Mouse (Mus musculus): ENCODE data around the gene Cideb.

The Cideb gene

DNA sequence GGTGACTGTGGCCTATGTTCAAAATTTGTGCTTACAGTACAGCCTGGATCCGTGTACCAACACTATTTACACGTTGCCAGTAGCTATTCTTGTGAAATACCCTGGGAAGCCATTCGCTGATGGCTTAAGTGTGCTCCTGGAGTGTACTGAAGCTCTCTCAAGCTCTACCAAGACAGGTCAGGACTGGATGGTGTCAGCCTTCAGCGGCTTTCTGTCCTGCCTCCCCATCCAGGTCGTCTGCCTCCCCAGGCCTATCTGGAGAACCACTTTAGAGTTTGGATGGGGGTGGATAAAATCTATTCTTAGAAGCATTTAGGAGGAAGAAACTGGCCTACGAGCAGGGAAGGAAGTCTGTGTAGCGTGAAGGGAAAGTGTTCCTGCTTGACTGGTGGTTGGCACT, 4.9 kb upstream of the Cideb start:
- no peak for DNase-seq (ENCODE audit: low spot score)

DNA sequence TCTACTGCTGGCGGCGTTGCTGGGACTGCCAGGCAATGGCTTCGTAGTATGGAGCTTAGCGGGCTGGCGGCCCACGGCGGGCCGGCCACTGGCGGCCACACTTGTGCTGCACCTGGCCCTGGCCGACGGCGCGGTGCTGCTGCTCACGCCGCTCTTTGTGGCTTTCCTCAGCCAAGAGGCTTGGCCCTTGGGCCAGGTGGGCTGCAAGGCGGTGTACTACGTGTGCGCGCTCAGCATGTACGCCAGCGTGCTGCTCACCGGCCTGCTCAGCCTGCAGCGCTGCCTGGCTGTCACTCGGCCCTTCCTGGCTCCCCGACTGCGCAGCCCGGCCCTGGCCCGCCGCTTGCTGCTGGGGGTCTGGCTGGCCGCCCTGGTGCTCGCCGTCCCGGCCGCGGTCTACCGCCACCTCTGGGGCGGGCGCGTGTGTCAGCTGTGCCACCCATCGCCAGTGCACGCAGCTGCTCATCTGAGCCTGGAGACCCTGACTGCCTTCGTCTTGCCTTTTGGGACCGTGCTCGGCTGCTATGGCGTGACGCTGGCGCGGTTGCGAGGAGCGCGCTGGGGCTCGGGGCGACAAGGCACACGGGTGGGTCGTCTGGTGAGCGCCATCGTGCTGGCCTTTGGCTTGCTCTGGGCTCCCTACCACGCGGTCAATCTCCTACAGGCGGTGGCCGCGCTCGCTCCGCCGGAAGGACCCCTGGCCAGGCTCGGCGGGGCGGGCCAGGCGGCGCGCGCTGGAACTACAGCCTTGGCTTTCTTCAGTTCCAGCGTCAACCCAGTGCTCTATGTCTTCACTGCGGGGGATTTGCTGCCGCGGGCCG, 4.0 kb upstream of the Cideb start:
- no peak for DNase-seq (ENCODE audit: low spot score)

- no peak for DNase-seq (ENCODE audit: low spot score)
Observed at GRCm38 (mm10) chr14:55761163-55761562, 2.9 kb upstream of the Cideb start, which contains the start of gene Ltb4r2. Gene Ltb4r2 (plus strand): TSS chr14:55761428.

- peak; percentile 57 for DNase-seq (ENCODE audit: low spot score)
Observed at GRCm38 (mm10) chr14:55760156-55760555, 1.9 kb upstream of the Cideb start.

DNA sequence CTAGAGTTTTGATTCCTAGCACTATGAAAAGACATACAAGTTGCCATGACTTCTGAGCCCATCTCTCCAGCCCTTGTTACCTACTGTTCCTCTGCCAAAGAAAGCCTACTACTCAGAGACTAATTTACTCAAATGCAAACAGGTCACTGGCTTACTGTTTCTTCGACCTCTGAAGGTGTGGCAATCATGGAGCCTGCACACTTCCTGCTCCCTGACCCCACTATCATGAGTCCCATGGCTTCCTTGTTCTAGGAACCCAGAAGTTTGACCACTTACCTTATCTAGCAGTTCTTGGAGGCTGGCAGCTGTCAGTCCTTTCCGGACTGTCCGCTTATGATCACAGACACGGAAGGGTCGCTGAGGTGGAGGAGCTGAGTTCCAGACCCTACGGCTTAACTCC, 692 bp downstream of the Cideb start:
- DNase-seq (ENCODE audit: low spot score): no peak

DNA sequence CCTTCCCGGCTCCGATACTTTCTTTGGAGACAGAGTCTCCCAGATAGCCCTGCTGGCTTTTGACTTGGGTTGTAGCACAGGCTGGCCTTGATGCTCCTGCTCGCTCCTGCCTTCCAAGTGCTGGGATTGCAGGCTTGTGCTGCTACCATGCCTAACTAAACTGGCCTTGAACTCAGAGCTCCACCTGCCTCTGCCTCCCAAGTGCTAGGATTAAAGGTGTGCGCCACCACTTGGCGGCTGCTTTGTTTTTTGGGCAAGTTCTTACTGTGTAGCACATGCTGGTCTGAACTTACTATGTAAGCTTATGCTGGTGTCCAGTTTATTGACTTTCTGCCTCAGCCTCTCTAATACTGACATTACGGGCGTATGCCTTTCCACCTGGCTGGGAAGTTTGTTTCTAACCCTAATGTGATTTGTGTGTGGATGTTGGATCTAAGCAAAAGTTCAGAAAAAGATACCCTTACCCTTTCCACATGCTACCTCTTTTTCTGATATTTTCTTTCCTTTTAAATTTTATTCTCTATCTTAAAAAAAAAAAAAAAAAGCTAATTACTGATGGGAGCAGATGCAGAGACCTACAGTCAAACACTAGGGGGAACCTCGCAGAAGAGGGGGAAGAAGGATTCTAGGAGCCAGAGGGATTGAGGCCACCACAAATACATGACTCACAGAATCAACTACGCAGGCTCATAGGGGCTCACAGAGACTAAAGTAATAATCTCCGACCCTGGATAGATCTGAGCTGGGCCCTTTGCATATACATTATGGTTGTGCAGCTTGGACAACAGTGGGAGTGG, 11.0 kb downstream of the Cideb start:
- no peak for DNase-seq (ENCODE audit: low spot score)

GRCm38 (mm10) chr14:55745861-55746237, 12.4 kb downstream of the Cideb start:
- DNase-seq (ENCODE audit: low spot score): no peak

- peak; percentile 47 for DNase-seq (ENCODE audit: low spot score)
Observed at GRCm38 (mm10) chr14:55745180-55745860, 12.9 kb downstream of the Cideb start, which contains the start of the genes Dhrs1 and Nop9. Gene Dhrs1 (minus strand): TSS chr14:55745690. Gene Nop9 (plus strand): TSS chr14:55745693.

- peak; percentile 57 for DNase-seq (ENCODE audit: low spot score)
Observed at GRCm38 (mm10) chr14:55743711-55744110, 14.5 kb downstream of the Cideb start.

DNA sequence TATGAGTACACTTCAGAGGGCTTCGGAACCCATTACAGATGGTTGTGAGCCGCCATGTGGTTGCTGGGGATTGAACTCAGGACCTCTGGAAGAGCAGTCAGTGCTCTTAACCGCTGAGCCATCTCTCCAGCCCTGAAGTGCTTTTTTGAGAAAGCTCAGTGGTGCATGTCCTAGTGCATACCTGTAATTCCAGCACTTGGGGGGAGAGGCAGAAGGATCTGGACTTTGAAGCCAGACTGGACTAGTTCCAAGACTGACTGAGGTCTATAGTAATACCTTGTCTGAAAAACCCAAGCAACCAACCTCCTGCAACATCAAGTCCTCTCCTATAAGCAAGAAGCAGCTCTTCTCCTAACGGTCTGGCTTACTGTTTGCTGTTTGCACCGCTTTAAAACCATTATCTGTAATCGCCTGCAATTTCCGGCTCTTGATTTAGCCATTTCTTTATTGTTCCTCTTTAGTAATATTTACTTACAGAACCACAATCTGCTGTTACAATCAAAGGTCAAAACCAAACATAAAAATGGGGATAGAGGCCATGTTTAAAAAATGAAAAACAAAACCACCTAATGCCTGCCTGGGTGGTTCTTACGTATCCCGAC, 21.1 kb downstream of the Cideb start:
- no peak for DNase-seq (ENCODE audit: low spot score)

- DNase-seq (ENCODE audit: low spot score): no peak
Observed at GRCm38 (mm10) chr14:55735758-55736157, 22.5 kb downstream of the Cideb start.

GRCm38 (mm10) chr14:55735334-55735733, 22.9 kb downstream of the Cideb start:
- DNase-seq (ENCODE audit: low spot score): no peak

DNA sequence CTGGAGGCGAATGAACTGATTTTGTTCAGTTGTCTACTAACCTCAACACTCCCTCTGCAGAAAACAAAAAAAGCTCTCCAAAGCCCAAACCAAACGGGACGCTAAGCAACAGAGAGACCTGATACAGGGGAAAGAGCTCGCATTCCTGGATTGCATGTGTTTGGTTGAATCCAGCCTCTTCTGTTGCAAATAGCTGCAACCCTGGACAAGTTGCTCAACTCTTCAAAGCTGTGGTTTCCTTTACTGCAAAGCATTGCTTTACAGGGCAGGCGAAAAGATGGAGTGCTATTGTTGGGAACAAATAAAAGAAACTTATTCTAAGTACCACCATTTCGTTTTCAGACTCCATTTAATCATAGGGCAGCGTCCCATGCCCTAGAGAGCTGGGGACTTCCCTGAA, 23.4 kb downstream of the Cideb start:
- no peak for DNase-seq (ENCODE audit: low spot score)

- DNase-seq (ENCODE audit: low spot score): no peak
Observed at GRCm38 (mm10) chr14:55733889-55734288, 24.4 kb downstream of the Cideb start.

DNA sequence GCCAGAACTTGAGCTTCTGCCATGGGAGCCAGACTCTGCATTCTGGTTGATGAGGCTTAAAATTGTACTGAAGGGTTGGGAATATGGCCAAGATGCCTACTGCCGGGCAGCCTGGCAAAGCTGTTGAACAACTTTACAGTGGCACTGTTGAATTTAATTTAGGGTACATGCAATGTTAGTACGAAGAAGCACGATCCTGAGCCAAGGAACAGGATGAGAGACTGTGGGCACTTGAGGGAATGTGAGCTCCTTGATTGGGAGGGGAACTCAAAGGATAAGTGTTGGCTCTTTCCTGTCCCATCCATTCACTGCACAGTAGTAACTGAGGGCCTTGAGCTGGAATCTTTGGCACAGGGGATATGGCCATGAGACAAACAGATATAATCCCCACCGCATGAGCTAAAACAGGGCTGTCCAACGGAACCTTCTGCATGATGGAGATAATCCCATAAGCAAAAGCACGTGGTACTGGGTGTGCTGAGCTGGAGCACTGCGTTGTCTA, 27.7 kb downstream of the Cideb start:
- DNase-seq (ENCODE audit: low spot score): no peak

- no peak for DNase-seq (ENCODE audit: low spot score)
Observed at GRCm38 (mm10) chr14:55730116-55730515, 28.1 kb downstream of the Cideb start.

GRCm38 (mm10) chr14:55727889-55728685, 30.2 kb downstream of the Cideb start:
- DNase-seq (ENCODE audit: low spot score): no peak

DNA sequence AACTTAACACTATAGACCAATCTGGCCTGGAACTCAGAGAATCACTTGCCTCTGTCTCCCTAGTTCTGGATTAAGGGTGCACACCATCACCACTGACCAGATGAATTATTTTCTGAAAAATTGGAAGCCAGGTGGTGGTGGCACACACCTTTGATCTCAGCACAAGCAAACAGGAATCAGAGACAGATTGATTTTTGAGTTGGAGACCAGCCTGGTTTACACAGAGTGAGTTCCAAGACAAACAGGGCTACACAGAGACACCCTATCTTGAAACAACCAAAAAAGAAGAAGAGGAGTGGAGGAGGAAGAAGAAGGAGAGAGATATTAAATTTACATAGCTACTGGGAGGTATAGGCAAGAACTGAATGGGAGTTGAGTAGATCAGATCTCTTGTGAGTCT, 32.0 kb downstream of the Cideb start:
- no peak for DNase-seq (ENCODE audit: low spot score)

GRCm38 (mm10) chr14:55724411-55724871, 33.8 kb downstream of the Cideb start:
- DNase-seq (ENCODE audit: low spot score): no peak

GRCm38 (mm10) chr14:55723433-55723832, 34.8 kb downstream of the Cideb start:
- no peak for DNase-seq (ENCODE audit: low spot score)

GRCm38 (mm10) chr14:55722438-55722945, 35.8 kb downstream of the Cideb start:
- DNase-seq (ENCODE audit: low spot score): no peak

Measured in urinary bladder, postnatal 10 days (tissue).